Mouse (Mus musculus): Measurements from ENCODE around the gene Myo6. TPM values are rescaled to one million over a fixed set of nuclear protein-coding genes. Genes with fewer than 3 reads are reported as not detected.
A peak's percentile ranks its signal among the peaks of the same experiment; 100 is the strongest.

Gene Myo6
- total RNA-seq, 2 experiments from 2014 or later: 65.0 to 67.0 TPM

DNA sequence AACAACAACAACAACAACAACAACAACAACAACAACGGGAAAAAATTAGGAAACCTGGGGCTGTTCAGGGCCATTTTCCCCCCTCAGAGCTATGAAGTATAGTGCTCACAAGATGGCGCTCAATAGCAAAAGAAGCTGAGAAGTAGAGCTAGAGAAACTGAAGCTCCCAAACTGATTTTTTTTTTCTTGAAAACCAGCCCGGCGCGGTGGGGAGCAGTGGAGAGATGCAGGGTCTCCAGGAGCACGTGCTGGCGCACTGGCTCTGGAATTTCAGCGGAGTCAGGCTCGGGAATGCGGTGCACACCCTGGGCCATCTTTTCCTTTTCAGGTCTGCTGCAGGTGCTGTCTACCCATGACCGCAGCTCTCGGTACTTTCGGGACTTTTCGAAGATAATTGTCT is 167.3 kb downstream of the Myo6 start:
- peak; percentile 64 for TF ChIP-seq CTCF (IDR thresholded peaks at IDR 0.05)
- H3K4me3 ChIP-seq: peak overlapping the region; percentile 51
- intact Hi-C loops (cut with DNase I): loop anchor here (1.0 to 10.0 kb wide), 3 partner anchors 523 to 1295 kb away; no protein-coding TSS in a partner anchor
- no peak overlapping the region for H3K27ac ChIP-seq
- peak; percentile 24 to 43 for DNase-seq (ENCODE audit: extremely low spot score in 1 of 2, low spot score in 2 of 2)

DNA sequence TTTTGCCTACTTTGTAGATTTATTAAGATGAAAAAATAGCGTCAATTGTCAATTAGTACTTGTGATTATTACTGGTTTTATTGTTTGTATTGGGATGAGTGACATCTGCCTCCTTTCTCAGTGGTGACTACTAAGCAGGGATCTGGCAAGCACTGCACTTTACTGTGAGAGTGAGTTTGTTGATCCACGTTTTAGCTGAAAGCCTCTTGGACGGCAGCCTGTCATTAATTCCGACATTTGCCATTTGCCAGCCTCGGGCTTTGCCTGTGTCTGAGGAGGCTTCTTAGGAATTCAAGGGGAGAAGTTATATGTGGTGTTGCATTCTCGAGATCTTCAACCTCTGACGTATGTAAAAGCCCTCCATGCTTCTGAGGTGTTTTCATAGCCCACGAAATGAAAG is 168.6 kb downstream of the Myo6 start:
- no peak overlapping the region for H3K27ac ChIP-seq
- intact Hi-C loops (cut with DNase I): loop anchor here (5.0 to 10.0 kb wide), 2 partner anchors 521 to 609 kb away; no protein-coding TSS in a partner anchor
- no peak overlapping the region for H3K4me3 ChIP-seq
- no peak for DNase-seq (ENCODE audit: extremely low spot score in 1 of 2, low spot score in 2 of 2)
- no peak for TF ChIP-seq CTCF (IDR thresholded peaks at IDR 0.05)

DNA sequence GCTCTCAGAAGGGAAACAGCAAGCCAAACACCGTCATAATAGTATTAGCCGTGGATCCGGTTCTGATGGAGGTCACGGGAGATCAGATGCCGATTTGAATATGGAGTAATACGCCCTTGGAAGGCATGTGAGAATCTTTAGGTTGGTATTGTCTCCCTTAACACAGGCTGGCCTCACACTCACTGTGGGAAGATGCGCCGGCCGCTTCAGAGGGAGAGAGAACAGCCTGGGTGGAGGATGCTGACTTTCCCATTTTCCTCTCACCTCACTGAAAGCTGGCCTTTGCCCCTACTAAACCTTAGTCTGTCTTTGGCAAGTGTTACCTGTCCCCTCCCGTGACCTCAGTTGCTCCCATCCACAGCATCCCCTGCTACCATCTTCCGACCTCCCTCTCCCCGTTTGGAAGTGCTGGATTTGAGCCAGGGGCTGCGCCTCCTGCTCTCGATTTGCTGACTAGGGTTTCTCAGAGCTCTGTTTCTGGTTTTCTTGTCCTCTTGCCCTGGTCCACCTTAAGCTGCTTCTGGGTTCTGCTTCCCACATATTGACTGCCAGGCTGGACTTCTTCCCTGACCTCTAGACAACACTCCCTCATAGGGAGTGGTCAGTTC is 169.3 kb downstream of the Myo6 start:
- TF ChIP-seq CTCF (IDR thresholded peaks at IDR 0.05): no peak
- H3K4me3 ChIP-seq: no peak overlapping the region
- no peak overlapping the region for H3K27ac ChIP-seq
- intact Hi-C loops (cut with DNase I): loop anchor here (5.0 to 10.0 kb wide), 2 partner anchors 521 to 608 kb away; no protein-coding TSS in a partner anchor
- DNase-seq (ENCODE audit: extremely low spot score in 1 of 2, low spot score in 2 of 2): no peak

DNA sequence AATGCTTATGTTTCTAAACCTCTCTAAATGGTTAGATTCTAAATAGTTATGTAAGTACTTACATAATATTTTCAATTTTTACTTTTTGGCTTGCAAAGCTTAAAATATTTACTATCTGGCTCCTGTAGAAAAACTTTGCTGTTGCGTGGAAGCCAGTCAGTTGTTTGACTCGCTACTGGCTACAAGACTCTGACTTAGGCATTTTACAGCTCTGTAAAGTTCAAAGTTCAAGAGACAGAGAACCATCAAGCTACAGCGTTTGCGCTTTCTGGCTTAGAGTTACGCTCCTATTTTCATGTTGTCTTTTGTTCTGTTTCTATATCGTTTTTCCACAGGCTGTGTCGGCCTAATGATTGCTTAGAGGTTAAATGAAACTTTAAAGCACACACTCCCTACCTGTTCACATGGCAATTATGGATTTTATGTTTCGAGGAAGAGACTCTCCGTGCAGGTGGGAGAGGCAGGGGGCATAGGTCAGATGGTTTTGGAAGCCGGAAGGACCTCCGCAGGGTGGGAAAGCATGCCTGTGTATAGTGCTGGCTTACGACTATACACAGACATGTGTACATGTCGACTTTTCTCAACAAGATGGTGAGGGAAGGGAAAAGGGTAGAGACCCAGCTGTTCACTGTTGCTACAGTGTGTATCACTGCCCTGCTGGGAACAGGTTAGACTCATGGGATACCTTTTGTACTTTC is 171.0 kb downstream of the Myo6 start:
- H3K4me3 ChIP-seq: no peak overlapping the region
- no peak for DNase-seq (ENCODE audit: extremely low spot score in 1 of 2, low spot score in 2 of 2)
- intact Hi-C loops (cut with DNase I): loop anchor here (10.0 kb wide), 1 partner anchor 519 kb away; no protein-coding TSS in a partner anchor
- TF ChIP-seq CTCF (IDR thresholded peaks at IDR 0.05): no peak
- no peak overlapping the region for H3K27ac ChIP-seq

DNA sequence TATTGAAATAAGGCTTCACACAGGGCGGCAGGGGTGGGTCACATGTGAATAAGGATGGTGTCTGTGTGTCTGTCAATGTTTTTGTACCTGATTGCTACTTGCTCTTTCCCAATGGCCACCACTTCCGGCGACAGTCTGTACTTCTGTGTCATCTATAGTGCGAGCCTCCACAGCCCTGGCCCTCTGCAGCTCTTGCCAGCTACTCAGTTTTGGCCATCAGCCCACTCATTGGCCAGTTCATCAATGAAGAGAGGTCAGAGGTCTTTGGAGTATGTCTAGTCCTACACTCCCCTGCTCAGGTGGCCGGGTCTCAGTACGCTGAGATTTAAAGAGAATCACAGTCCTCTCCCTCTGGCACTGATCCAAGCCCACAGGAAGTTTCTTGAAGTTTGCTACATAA is 173.2 kb downstream of the Myo6 start:
- no peak for DNase-seq (ENCODE audit: extremely low spot score in 1 of 2, low spot score in 2 of 2)
- intact Hi-C loops (cut with DNase I): loop anchor here (10.0 kb wide), 1 partner anchor 517 kb away; no protein-coding TSS in a partner anchor
- TF ChIP-seq CTCF (IDR thresholded peaks at IDR 0.05): no peak
- Histone ChIP-seq H3K27ac (no peak overlapping the region), H3K4me3 (no peak overlapping the region)

DNA sequence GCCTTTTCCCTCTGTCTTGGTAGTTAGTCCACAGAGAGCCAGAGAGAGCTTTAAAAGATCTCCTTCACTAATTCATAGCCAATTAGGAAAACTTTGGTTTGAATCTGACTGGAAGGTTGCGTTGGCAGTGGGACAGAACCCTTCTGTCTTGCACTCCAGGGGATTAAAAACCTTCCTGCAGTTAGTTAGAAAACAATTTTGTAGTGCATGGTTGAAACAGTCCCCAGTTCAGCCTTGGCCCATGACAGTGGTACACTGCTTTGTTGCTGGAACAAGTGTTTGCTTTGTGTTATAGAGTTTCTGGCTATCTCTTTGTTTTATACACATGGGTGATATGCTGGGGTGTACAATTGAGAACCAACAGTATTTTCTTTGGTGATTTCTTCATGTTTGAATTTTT is 176.1 kb downstream of the Myo6 start:
- Histone ChIP-seq H3K27ac (no peak overlapping the region), H3K4me3 (no peak overlapping the region)
- DNase-seq (ENCODE audit: extremely low spot score in 1 of 2, low spot score in 2 of 2): no peak
- no peak for TF ChIP-seq CTCF (IDR thresholded peaks at IDR 0.05)
- intact Hi-C loops (cut with DNase I): no loop called here

DNA sequence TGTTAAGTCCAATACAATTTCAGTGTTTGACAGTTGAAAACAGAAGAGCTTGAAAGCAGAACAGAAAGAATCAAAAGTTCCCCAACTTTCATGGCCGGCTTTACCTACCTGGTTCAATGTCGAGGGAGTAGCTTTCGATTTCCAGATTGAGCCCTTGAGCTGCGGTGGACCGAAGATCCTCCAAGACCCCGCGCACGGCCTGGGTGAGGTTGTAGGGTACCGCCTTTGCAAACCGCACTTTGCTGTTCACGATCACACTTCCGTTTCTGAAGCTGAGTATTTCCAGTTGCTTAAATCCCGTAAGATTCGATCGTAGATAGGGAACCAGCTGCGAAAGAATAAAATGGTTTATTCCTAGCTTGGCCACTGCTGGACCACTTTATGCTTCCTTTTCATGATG is 176.9 kb downstream of the Myo6 start:
- H3K27ac ChIP-seq: no peak overlapping the region
- intact Hi-C loops (cut with DNase I): no loop called here
- TF ChIP-seq CTCF (IDR thresholded peaks at IDR 0.05): no peak
- DNase-seq (ENCODE audit: extremely low spot score in 1 of 2, low spot score in 2 of 2): no peak
- no peak overlapping the region for H3K4me3 ChIP-seq

DNA sequence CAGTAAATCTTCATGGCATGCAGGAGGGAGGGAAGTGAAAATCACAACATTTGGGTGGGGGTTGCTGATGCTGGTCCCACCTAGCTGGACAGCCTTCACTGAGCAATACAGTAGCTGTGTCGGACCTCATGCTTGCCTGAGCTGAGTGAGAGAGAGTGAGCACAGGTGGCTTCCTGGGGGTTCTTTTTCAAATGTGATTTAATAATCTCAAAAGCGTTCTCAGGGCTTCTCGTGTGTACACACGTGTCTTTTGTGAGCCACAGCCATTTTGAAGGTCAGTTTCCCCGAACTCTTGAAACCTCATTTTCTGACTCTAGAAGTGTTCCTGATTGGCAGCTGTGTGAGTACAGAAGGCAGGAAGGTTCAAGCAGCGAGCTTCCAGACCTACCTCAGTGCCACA is 177.7 kb downstream of the Myo6 start:
- no peak for DNase-seq (ENCODE audit: extremely low spot score in 1 of 2, low spot score in 2 of 2)
- Histone ChIP-seq H3K4me3 (no peak overlapping the region), H3K27ac (no peak overlapping the region)
- no peak for TF ChIP-seq CTCF (IDR thresholded peaks at IDR 0.05)
- intact Hi-C loops (cut with DNase I): no loop called here

DNA sequence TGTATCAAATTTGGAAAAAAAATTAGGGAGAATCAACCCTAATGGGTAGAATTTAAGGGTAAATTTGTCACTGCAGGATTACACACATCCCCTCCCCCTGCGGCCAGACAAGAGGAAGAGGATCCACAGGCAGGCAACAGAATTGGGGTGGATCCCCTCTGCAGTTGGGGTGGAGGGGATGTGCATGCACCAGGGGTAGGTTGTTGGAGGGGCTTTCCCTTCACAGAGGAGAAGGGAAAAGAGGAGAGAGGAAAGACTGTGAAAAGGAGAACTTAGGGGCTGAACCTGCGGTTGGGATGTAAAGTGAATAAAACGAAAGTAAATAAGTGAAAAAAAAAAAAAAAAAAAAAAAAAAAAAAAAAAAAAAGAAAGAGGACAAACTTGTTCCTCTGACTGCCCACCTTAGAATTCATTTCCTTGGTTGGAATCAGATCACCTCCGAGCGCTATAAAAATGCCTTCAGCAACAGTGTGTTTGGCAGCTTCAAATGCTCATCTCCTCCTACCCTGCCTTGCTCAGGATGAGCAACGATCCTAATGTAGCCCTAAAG is 179.7 kb downstream of the Myo6 start:
- no peak overlapping the region for H3K27ac ChIP-seq
- H3K4me3 ChIP-seq: no peak overlapping the region
- TF ChIP-seq CTCF (IDR thresholded peaks at IDR 0.05): no peak
- no peak for DNase-seq (ENCODE audit: extremely low spot score in 1 of 2, low spot score in 2 of 2)
- intact Hi-C loops (cut with DNase I): no loop called here

DNA sequence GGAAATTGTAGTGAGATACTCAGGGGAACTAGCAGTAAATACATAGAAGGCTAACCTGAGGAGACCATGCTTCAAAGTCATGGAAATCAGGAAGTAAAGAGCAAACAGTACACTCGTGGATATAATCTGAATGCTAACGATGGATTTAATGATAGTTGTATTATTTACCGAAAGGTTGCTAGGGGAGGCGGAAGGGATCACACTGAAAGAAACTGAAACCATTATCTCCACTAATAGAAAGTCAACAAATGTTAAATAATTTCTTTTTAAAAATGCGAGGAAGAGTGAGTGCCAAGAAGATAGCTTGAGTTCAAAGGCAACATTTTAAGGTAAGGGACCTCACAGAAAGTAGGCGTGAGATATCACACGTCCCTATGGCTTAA is 186.5 kb downstream of the Myo6 start:
- DNase-seq (ENCODE audit: extremely low spot score in 1 of 2, low spot score in 2 of 2): no peak
- no peak overlapping the region for H3K4me3 ChIP-seq
- H3K27ac ChIP-seq: no peak overlapping the region
- TF ChIP-seq CTCF (IDR thresholded peaks at IDR 0.05): no peak
- intact Hi-C loops (cut with DNase I): no loop called here

DNA sequence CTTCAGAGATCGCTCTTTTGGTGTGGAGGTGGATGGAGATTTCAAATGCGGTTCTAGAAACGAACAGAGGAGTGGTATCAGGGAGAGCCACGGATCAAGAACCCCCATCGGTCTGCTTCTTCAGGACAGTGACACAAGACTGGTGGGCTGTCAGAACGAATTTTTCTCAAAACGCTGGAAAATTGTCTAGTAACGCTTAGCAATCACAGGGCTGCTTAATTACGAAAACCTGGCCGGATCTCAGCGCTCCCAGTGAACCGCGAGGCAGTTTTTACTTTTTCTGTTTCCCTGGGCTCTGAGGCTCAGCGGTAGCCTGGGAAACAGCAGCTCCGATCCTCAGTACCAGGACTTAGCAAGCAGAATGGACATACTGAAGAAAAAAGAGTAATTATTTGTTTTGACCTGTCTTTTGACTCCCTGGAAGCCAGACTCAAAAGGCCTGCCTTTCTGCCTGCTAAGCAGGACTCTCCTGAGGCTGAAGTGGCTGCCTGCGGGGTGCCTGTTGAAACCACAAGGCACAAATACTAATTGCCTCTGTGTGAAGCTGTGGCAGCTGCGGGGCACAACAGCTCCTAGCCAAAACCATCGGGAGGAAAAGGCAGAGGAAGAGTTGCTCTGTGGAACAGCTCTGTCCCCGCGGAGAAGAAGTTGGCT is 187.0 kb downstream of the Myo6 start:
- TF ChIP-seq CTCF (IDR thresholded peaks at IDR 0.05): no peak
- no peak overlapping the region for H3K4me3 ChIP-seq
- H3K27ac ChIP-seq: no peak overlapping the region
- intact Hi-C loops (cut with DNase I): no loop called here
- peak in 1 of 2 experiments; percentile 16 for DNase-seq (ENCODE audit: extremely low spot score in 1 of 2, low spot score in 2 of 2)

DNA sequence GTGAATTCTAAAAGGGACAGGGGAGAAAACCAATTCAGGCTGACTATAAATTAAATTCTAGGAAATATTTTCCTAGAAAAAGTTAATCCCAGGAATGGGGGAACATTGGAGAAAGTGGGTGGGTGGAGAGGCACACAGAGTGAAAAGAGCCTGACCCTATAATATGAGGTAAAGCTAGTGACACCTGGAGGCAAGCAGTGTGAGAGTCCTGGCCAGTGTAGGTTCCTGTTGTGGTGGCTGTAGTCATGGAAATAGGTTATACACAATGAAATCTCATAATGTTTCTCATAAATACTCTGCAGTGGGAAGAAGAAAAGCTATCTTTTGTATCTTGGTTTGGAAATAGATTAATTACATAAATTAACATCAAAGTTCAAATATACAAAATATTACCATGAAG is 195.2 kb downstream of the Myo6 start:
- TF ChIP-seq CTCF (IDR thresholded peaks at IDR 0.05): no peak
- DNase-seq (ENCODE audit: extremely low spot score in 1 of 2, low spot score in 2 of 2): no peak
- Histone ChIP-seq H3K27ac (no peak overlapping the region), H3K4me3 (no peak overlapping the region)
- intact Hi-C loops (cut with DNase I): no loop called here

Other genes with a start within 250 kb of the Myo6 start
- 10 to 100 TPM; 16.2 to 16.4 TPM for gene Filip1, start 152.2 kb upstream of the Myo6 start, total RNA-seq (2021)
- 100 to 1,000 TPM in 1 of 2 experiments, 10 to 100 TPM in 1; 96.1 to 104 TPM for gene Senp6, start 98.1 kb upstream of the Myo6 start, total RNA-seq (2021)